Mouse (Mus musculus) MEL (cell line): Measurements from ENCODE around the gene Hnf1b. TPM values are rescaled to one million over a fixed set of nuclear protein-coding genes. Genes with fewer than 3 reads are reported as not detected.

Source experiments
- DNase-seq: peaks from one replicate; pipeline ENCODE4 v3.0.0; 2011; ENCODE audit warnings: low read depth, low spot score
- H3K27ac ChIP-seq: 2 replicates; pipeline ENCODE4 v1.5.1; 2012; ENCODE audit warnings: low read depth, mild to moderate bottlenecking, control low read depth, low read length, moderate library complexity; ENCODE audit not compliant: control insufficient read depth
- H3K27me3 ChIP-seq, 2 experiments: fragments of 150-350 bp in 1 of 2; sonication (generic) in 1 of 2; 2 replicates each; pipeline ENCODE4 v1.6.1; 2012; ENCODE audit warnings: low read length in 2 of 2, mild to moderate bottlenecking in 2 of 2, improper control_type of control experiment in 1 of 2, moderate library complexity in 1 of 2; ENCODE audit not compliant: insufficient read depth in 2 of 2, control insufficient read depth in 1 of 2
- H3K36me3 ChIP-seq, 2 experiments: 2 replicates each; pipeline ENCODE4 v1.6.1; 2012 to 2014; ENCODE audit warnings: low read length in 2 of 2, improper control_type of control experiment in 1 of 2, inconsistent platforms in 1 of 2, mild to moderate bottlenecking in 1 of 2; ENCODE audit not compliant: insufficient read depth in 2 of 2, control insufficient read depth in 1 of 2
- H3K4me1 ChIP-seq, 2 experiments: fragments of 150-350 bp in 1 of 2; sonication (generic) in 1 of 2; 2 replicates each; pipeline ENCODE4 v1.6.1; 2012; ENCODE audit warnings: low read length in 2 of 2, improper control_type of control experiment in 1 of 2, mild to moderate bottlenecking in 1 of 2; ENCODE audit not compliant: insufficient read depth in 2 of 2, control insufficient read depth in 1 of 2
- H3K4me3 ChIP-seq, 2 experiments: fragments of 150-350 bp in 1 of 2; sonication (generic) in 1 of 2; 2 replicates each; pipeline ENCODE4 v1.5.1; 2012; ENCODE audit warnings: low read depth in 2 of 2, low read length in 2 of 2, mild to moderate bottlenecking in 2 of 2, moderate library complexity in 2 of 2, control low read depth in 1 of 2, improper control_type of control experiment in 1 of 2; ENCODE audit not compliant: control insufficient read depth in 1 of 2, insufficient read depth in 1 of 2
- H3K79me2 ChIP-seq: 2 replicates; pipeline ENCODE4 v1.6.1; 2012; ENCODE audit warnings: mild to moderate bottlenecking, low read length, moderate library complexity; ENCODE audit not compliant: control insufficient read depth, poor library complexity, insufficient read depth
- H3K9ac ChIP-seq: 2 replicates; pipeline ENCODE4 v1.6.1; 2012; ENCODE audit warnings: low read depth, mild to moderate bottlenecking, control low read depth, low read length, moderate library complexity; ENCODE audit not compliant: control insufficient read depth, poor library complexity, severe bottlenecking
- H3K9me3 ChIP-seq: fragments of 150-350 bp; sonication (generic); replicated peaks from 2 replicates; pipeline ENCODE4 v1.6.1; 2012; ENCODE audit warnings: mild to moderate bottlenecking, low read length, improper control_type of control experiment, moderate library complexity; ENCODE audit not compliant: insufficient read depth
- BHLHE40 ChIP-seq: IDR thresholded peaks from 2 replicates; pipeline ENCODE4 v1.6.1; 2012; ENCODE audit warnings: low read depth, mild to moderate bottlenecking, inconsistent platforms, low read length, improper control_type of control experiment, borderline replicate concordance
- CHD1 ChIP-seq: IDR thresholded peaks from 2 replicates; pipeline ENCODE4 v1.6.1; 2012; ENCODE audit warnings: low read depth, mild to moderate bottlenecking, inconsistent platforms, low read length, improper control_type of control experiment
- CHD2 ChIP-seq: IDR thresholded peaks from 2 replicates; pipeline ENCODE4 v1.6.1; 2011; ENCODE audit warnings: low read length, improper control_type of control experiment
- CTCF ChIP-seq, 3 experiments: IDR thresholded peaks in 2 of 3; conservative IDR thresholded peaks in 1 of 3; 2 replicates each; pipeline ENCODE4 v1.5.1; 2011 to 2012; ENCODE audit warnings: low read length in 3 of 3, low read depth in 2 of 3, mild to moderate bottlenecking in 2 of 3, improper control_type of control experiment in 1 of 3, inconsistent platforms in 1 of 3, mixed read lengths in 1 of 3, moderate library complexity in 1 of 3; ENCODE audit not compliant: control insufficient read depth in 1 of 3, insufficient read depth in 1 of 3, poor library complexity in 1 of 3, severe bottlenecking in 1 of 3
- ELF1 ChIP-seq: IDR thresholded peaks from 2 replicates; pipeline ENCODE4 v1.6.1; 2014; ENCODE audit warnings: low read depth, mild to moderate bottlenecking, inconsistent platforms, low read length, improper control_type of control experiment, moderate library complexity
- EP300 ChIP-seq, 2 experiments: IDR thresholded peaks; 2 replicates each; pipeline ENCODE4 v1.6.1; 2011; ENCODE audit warnings: improper control_type of control experiment in 2 of 2, low read length in 2 of 2, low read depth in 1 of 2, mild to moderate bottlenecking in 1 of 2
- GATA1 ChIP-seq: IDR thresholded peaks from 2 replicates; pipeline ENCODE4 v1.6.1; 2011; ENCODE audit warnings: low read depth, low read length, improper control_type of control experiment
- HCFC1 ChIP-seq: IDR thresholded peaks from 2 replicates; pipeline ENCODE4 v1.6.1; 2012; ENCODE audit warnings: low read depth, mild to moderate bottlenecking, inconsistent platforms, low read length, improper control_type of control experiment, moderate library complexity
- JUND ChIP-seq: IDR thresholded peaks from 2 replicates; pipeline ENCODE4 v1.6.1; 2011; ENCODE audit warnings: low read depth, mild to moderate bottlenecking, improper control_type of control experiment, low read length
- KAT2A ChIP-seq: conservative IDR thresholded peaks from 2 replicates; pipeline ENCODE4 v1.6.1; 2012; ENCODE audit warnings: low read depth, low read length, improper control_type of control experiment, inconsistent platforms
- MAFK ChIP-seq: IDR thresholded peaks from 2 replicates; pipeline ENCODE4 v1.6.1; 2011; ENCODE audit warnings: low read depth, mild to moderate bottlenecking, low read length, improper control_type of control experiment, borderline replicate concordance
- MAZ ChIP-seq: IDR thresholded peaks from 2 replicates; pipeline ENCODE4 v1.6.1; 2012; ENCODE audit warnings: low read depth, mild to moderate bottlenecking, inconsistent platforms, low read length, improper control_type of control experiment
- MYB ChIP-seq: IDR thresholded peaks from 2 replicates; pipeline ENCODE4 v1.6.1; 2011; ENCODE audit warnings: mild to moderate bottlenecking, low read depth, low read length, improper control_type of control experiment
- MYC ChIP-seq: IDR thresholded peaks from 2 replicates; pipeline ENCODE4 v1.6.1; 2011; ENCODE audit warnings: low read depth, mild to moderate bottlenecking, low read length, improper control_type of control experiment, moderate library complexity
- NRF1 ChIP-seq: IDR thresholded peaks from 2 replicates; pipeline ENCODE4 v1.6.1; 2014; ENCODE audit warnings: low read depth, mild to moderate bottlenecking, inconsistent platforms, low read length, improper control_type of control experiment, moderate library complexity; ENCODE audit not compliant: poor library complexity, insufficient read depth, severe bottlenecking
- POLR2A ChIP-seq, 2 experiments: IDR thresholded peaks; 2 replicates each; pipeline ENCODE4 v1.6.1; 2011 to 2012; ENCODE audit warnings: low read length in 2 of 2, mild to moderate bottlenecking in 2 of 2, control low read depth in 1 of 2, improper control_type of control experiment in 1 of 2, low read depth in 1 of 2, moderate library complexity in 1 of 2; ENCODE audit not compliant: control insufficient read depth in 1 of 2, insufficient read depth in 1 of 2, poor library complexity in 1 of 2
- POLR2AphosphoS2 ChIP-seq: IDR thresholded peaks from 2 replicates; pipeline ENCODE4 v1.6.1; 2011; ENCODE audit warnings: low read length, improper control_type of control experiment
- RCOR1 ChIP-seq: IDR thresholded peaks from 2 replicates; pipeline ENCODE4 v1.6.1; 2012; ENCODE audit warnings: low read depth, mild to moderate bottlenecking, inconsistent platforms, low read length, improper control_type of control experiment
- SIN3A ChIP-seq: IDR thresholded peaks from 2 replicates; pipeline ENCODE4 v1.6.1; 2012; ENCODE audit warnings: low read length, improper control_type of control experiment, inconsistent platforms
- SMC3 ChIP-seq: IDR thresholded peaks from 2 replicates; pipeline ENCODE4 v1.6.1; 2011; ENCODE audit warnings: low read depth, low read length, improper control_type of control experiment
- TBP ChIP-seq: IDR thresholded peaks from 2 replicates; pipeline ENCODE4 v1.8.0; 2011; ENCODE audit warnings: low read depth, low read length, improper control_type of control experiment
- TCF12 ChIP-seq: IDR thresholded peaks from 2 replicates; pipeline ENCODE4 v1.6.1; 2014; ENCODE audit warnings: low read depth, mild to moderate bottlenecking, inconsistent platforms, low read length, improper control_type of control experiment, moderate library complexity
- ZKSCAN1 ChIP-seq: IDR thresholded peaks from 2 replicates; pipeline ENCODE4 v1.6.1; 2012; ENCODE audit warnings: low read depth, mild to moderate bottlenecking, inconsistent platforms, low read length, improper control_type of control experiment, moderate library complexity
- ZMIZ1 ChIP-seq: IDR thresholded peaks from 2 replicates; pipeline ENCODE4 v1.6.1; 2012; ENCODE audit warnings: low read depth, mild to moderate bottlenecking, inconsistent platforms, low read length, improper control_type of control experiment, moderate library complexity
- ZNF384 ChIP-seq: IDR thresholded peaks from 2 replicates; pipeline ENCODE4 v1.6.1; 2012; ENCODE audit warnings: low read depth, mild to moderate bottlenecking, inconsistent platforms, low read length, improper control_type of control experiment
- polyA plus RNA-seq, 2 experiments: library from polyadenylated mRNA; stranded (reverse) in 1 of 2; unstranded in 1 of 2; fragments of >175 nt in 1 of 2; fragments of >200 nt in 1 of 2; gene quantifications; 2 replicates each; pipeline versions ENCODE4 v1.2.1 to v1.2.4; 2012; ENCODE audit warnings: low replicate concordance in 2 of 2, low read depth in 1 of 2; ENCODE audit not compliant: insufficient read length in 2 of 2, insufficient read depth in 1 of 2, missing spikeins in 1 of 2
- total RNA-seq: library from RNA; depleted of rRNA; stranded (reverse); fragments of 300-350 nt; gene quantifications from 2 replicates; pipeline ENCODE4 v1.2.3, GENCODE M21; 2012

The Hnf1b gene
- total and polyA plus RNA-seq, 3 experiments: not detected

DNA sequence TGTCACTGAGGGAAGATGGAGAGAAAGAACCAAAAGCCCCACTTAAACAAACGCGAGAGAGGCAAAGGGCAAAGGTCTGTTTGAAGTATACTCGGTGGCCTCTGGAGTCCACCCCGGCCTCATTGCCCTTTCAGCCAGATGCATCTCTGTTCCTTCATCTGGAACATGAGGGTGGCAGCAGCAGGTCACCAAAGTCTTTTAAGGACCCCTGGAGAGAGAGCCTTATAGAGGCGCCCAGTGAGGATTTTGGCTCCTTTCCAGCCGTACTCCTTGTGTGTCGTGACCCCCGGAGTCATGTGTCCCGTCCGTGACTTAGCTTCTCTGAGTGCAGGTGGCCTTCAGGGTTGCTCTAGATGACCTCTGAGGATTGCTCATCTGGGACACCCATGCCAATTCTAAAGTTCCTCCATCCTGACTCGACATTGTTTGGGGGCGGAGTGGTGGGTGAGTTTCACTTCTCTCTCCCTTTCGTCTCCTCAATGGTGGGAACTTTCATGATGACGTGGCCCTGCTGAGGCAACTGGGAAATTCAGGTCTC lies 15.8 kb upstream of the Hnf1b start (continued):
- TF ChIP-seq MYC (no peak), ELF1 (no peak)

DNA sequence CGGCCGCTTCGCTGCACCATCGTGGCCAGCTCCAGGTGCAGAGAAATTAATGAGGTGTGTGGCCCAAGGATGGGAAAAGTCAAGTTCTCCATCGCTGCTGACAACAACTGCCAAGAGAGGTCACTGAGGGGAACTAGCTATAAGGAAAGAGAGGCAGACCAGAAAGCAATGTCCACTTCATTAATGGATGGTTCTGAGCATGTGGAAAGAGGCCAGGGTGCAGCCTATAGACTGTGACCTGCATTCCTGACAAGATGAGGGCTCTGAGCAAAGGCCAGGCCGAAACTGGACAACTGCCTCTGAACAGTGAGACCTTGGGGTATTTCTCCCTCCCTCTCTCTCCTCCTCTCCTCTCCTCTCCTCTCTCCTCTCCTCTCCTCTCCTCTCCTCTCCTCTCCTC lies 10.4 kb upstream of the Hnf1b start:
- DNase-seq: no peak
- no peak overlapping the region for H3K9ac ChIP-seq
- no peaks in the 10 kb centered on the region for H3K36me3 ChIP-seq
- TF ChIP-seq MYB (no peak), CHD1 (no peak), MAFK (no peak), ZKSCAN1 (no peak), CHD2 (no peak), NRF1 (no peak), RCOR1 (no peak), GATA1 (no peak), SMC3 (no peak), ZNF384 (no peak), TBP (no peak), BHLHE40 (no peak), POLR2A (IDR thresholded peaks at IDR 0.05; ENCODE audit: control insufficient read depth in 1 of 2, insufficient read depth in 1 of 2, low read depth in 1 of 2, low read length in 2 of 2, poor library complexity in 1 of 2) (no peak), ZMIZ1 (no peak), TCF12 (no peak), HCFC1 (no peak)
- H3K4me1 ChIP-seq: no peaks in the 10 kb centered on the region
- no peak overlapping the region for H3K27ac ChIP-seq
- no peaks in the 10 kb centered on the region for H3K9me3 ChIP-seq
- H3K4me3 ChIP-seq: no peak overlapping the region
- H3K27me3 ChIP-seq: peaks cover 17 to 25% of the 10 kb centered on the region in 2 experiments
- no peaks in the 10 kb centered on the region for H3K79me2 ChIP-seq

DNA sequence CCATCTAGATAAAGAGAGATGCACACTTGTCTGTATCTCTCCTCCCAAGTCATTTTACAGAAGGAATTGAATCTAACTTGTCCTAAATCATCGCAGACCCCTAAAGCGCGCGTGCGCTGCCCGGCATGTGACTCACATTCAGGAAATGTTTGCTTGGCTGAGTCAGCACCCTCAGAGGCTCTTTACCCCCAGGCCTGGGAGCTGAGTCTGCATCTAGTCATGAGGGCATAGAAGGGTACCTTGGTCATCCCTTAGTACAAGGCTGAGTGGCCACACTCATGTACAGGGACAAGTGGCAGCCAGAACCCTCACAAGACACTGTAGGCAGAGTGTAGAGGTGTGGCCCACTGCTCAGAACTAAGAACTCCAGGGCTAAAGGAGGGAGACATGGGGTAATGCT lies 6.3 kb upstream of the Hnf1b start:
- Histone ChIP-seq H3K36me3 (no peaks in the 10 kb centered on the region), H3K4me3 (no peak overlapping the region), H3K9me3 (no peaks in the 10 kb centered on the region), H3K27ac (no peak overlapping the region), H3K9ac (no peak overlapping the region), H3K79me2 (no peaks in the 10 kb centered on the region), H3K27me3 (peaks cover 19 to 28% of the 10 kb centered on the region in 2 experiments), H3K4me1 (no peaks in the 10 kb centered on the region)
- no peak for TF ChIP-seq EP300 (IDR thresholded peaks at IDR 0.05; ENCODE audit: low read depth in 1 of 2, low read length in 2 of 2)
- TF ChIP-seq RCOR1: no peak
- no peak for TF ChIP-seq KAT2A
- TF ChIP-seq ZNF384: no peak
- TF ChIP-seq CTCF (IDR thresholded peaks at IDR 0.05 in 2 of 3, conservative IDR thresholded peaks at IDR 0.05 in 1 of 3; ENCODE audit: control insufficient read depth in 1 of 3, insufficient read depth in 1 of 3, low read depth in 2 of 3, low read length in 3 of 3, poor library complexity in 1 of 3, severe bottlenecking in 1 of 3): no peak
- TF ChIP-seq MAZ: no peak
- TF ChIP-seq GATA1: no peak
- no peak for TF ChIP-seq SMC3
- no peak for TF ChIP-seq POLR2AphosphoS2
- TF ChIP-seq SIN3A: no peak
- TF ChIP-seq JUND: no peak
- DNase-seq: no peak
